Mouse (Mus musculus) lung, embryonic 15.5 days (tissue): ENCODE measurements around the gene Wnt11. TPM values are rescaled to one million over a fixed set of nuclear protein-coding genes. Genes with fewer than 3 reads are reported as not detected.

Source experiments
- ATAC-seq: fragments of 200-750 bp; cut with Nextera tagmentation; 2 replicates; pipeline ENCODE4 v1.8.0; 2017; ENCODE audit warnings: moderate number of reproducible peaks, borderline replicate concordance; ENCODE audit not compliant: low FRiP score, low TSS enrichment; ENCODE audit errors: extremely low read depth
- H3K27ac ChIP-seq: fragments of 300-500 bp; sonication (generic); 2 replicates; pipeline ENCODE4 v1.5.1; 2015; ENCODE audit warnings: moderate library complexity, mild to moderate bottlenecking, inconsistent platforms
- H3K27me3 ChIP-seq: fragments of 300-500 bp; sonication (generic); 2 replicates; pipeline ENCODE4 v1.6.1; 2015; ENCODE audit warnings: inconsistent platforms
- H3K36me3 ChIP-seq: fragments of 300-500 bp; sonication (generic); 2 replicates; pipeline ENCODE4 v1.6.1; 2015; ENCODE audit warnings: inconsistent platforms
- H3K4me1 ChIP-seq: fragments of 300-500 bp; sonication (generic); 2 replicates; pipeline ENCODE4 v1.6.1; 2015; ENCODE audit warnings: inconsistent platforms
- H3K4me2 ChIP-seq: fragments of 300-500 bp; sonication (generic); 2 replicates; pipeline ENCODE4 v1.6.1; 2015; ENCODE audit warnings: inconsistent platforms, mild to moderate bottlenecking, moderate library complexity
- H3K4me3 ChIP-seq: fragments of 300-500 bp; sonication (generic); 2 replicates; pipeline ENCODE4 v1.5.1; 2015; ENCODE audit warnings: mild to moderate bottlenecking, inconsistent platforms
- H3K9ac ChIP-seq: fragments of 300-500 bp; sonication (generic); 2 replicates; pipeline ENCODE4 v1.6.1; 2015; ENCODE audit warnings: inconsistent platforms
- H3K9me3 ChIP-seq: fragments of 300-500 bp; sonication (generic); 2 replicates; pipeline ENCODE4 v1.6.1; 2016; ENCODE audit warnings: inconsistent platforms
- WGBS: fragments of 180-500 bp; shearing (Covaris S2); methylation state at CpG from one replicate; pipeline ENCODE4 v1.1.7; 2015; 5-methylcytosine and 5-hydroxymethylcytosine counted together
- polyA plus RNA-seq: library from polyadenylated mRNA; unstranded; fragments of >200 nt; fragmentation: Nextera tagmentation; extraction: Ambion mirVana; gene quantifications from 2 replicates; pipeline ENCODE4 v1.2.1, GENCODE M21; 2015

The Wnt11 gene
- polyA plus RNA-seq, 1 experiment from 2014 or later, result 18.9 TPM

- ATAC-seq, result no peak
- H3K27ac ChIP-seq, result 0 out of 2 replicates have a peak overlapping the region, but pooled peaks have one; percentile 23
- peaks cover 76% of the 10 kb centered on the region for H3K27me3 ChIP-seq
- H3K36me3 ChIP-seq, result no peaks in the 10 kb centered on the region
- H3K4me1 ChIP-seq, result peaks cover 58% of the 10 kb centered on the region
- peak overlapping the region; percentile 99 for H3K4me2 ChIP-seq
- H3K9me3 ChIP-seq, result no peaks in the 10 kb centered on the region
- peak overlapping the region; percentile 72 for H3K9ac ChIP-seq
- under 1% methylated on average over 46 of the region's 46 CpGs for WGBS
- H3K4me3 ChIP-seq, result peak overlapping the region; percentile 64
These were observed 868 bp downstream of the Wnt11 start for GRCm38 (mm10) chr7:98835519-98836441.

- H3K9ac ChIP-seq, result peak overlapping the region; percentile 72
- ATAC-seq, result no peak
- peaks cover 72% of the 10 kb centered on the region for H3K27me3 ChIP-seq
- peak overlapping the region; percentile 99 for H3K4me2 ChIP-seq
- H3K4me3 ChIP-seq, result peak overlapping the region; percentile 64
- H3K9me3 ChIP-seq, result no peaks in the 10 kb centered on the region
- H3K27ac ChIP-seq, result no peak overlapping the region
- 3% methylated on average over 23 of the region's 23 CpGs for WGBS
- H3K4me1 ChIP-seq, result peaks cover 65% of the 10 kb centered on the region
- H3K36me3 ChIP-seq, result no peaks in the 10 kb centered on the region
These were observed 1.7 kb downstream of the Wnt11 start for GRCm38 (mm10) chr7:98836646-98837045.

DNA sequence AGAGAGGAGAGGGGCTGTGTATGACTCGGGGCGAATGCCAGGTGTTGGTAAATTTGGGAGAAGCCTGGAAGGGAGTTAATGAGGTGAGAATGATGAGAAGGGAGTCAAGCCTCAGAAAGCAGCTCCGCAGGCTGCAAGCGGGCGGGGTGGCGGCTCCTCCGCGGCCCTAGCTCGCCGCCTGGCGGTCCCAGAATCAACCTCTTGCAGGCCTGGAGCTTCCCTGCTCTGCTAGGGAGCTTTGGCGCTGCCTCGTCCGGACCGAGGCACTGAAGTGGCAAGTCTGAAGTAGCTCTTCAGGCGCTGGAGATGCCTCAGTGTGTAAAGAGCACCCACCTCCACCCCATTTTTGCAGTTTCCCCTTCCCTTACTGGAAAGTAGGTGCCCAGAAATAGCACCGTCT lies 3.0 kb downstream of the Wnt11 start:
- under 1% methylated on average over 17 of the region's 17 CpGs for WGBS
- peak overlapping the region; percentile 15; the same call in 1 of the 2 replicates for H3K9ac ChIP-seq
- no peaks in the 10 kb centered on the region for H3K9me3 ChIP-seq
- H3K27ac ChIP-seq, result peak overlapping the region; percentile 15; the same call in 1 of the 2 replicates
- H3K36me3 ChIP-seq, result no peaks in the 10 kb centered on the region
- peaks cover 60% of the 10 kb centered on the region for H3K27me3 ChIP-seq
- ATAC-seq, result peak; percentile 68; the same call in 1 of the 2 replicates
- peaks cover 72% of the 10 kb centered on the region for H3K4me1 ChIP-seq
- H3K4me2 ChIP-seq, result peak overlapping the region; percentile 99
- H3K4me3 ChIP-seq, result peak overlapping the region; percentile 64

DNA sequence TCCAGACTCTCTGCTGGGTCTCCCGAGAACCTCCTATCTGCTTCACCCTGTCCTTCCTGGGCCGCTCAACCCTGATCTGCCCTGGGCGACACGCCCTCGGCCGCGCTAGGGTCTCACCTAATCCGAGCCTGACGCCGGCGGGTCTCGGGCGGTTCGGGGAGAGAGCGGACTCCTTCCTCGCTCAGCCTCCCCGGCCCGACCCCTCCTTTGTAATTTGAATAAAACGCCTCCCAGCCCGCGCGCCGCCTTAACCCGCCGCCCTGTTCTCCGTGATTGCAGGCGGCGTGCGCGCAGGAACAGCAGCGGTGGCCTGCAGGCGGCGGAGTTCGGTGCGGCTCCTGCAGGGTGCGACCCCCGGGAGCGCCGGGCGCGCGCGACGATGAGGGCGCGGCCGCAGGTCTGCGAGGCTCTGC lies 3.8 kb downstream of the Wnt11 start:
- ATAC-seq, result peak; percentile 16
- no peak overlapping the region for H3K27ac ChIP-seq
- peaks cover 53% of the 10 kb centered on the region for H3K27me3 ChIP-seq
- peak overlapping the region; percentile 45 for H3K9ac ChIP-seq
- peaks cover 79% of the 10 kb centered on the region for H3K4me1 ChIP-seq
- under 1% methylated on average over 48 of the region's 48 CpGs for WGBS
- peak overlapping the region; percentile 99 for H3K4me2 ChIP-seq
- H3K9me3 ChIP-seq, result no peaks in the 10 kb centered on the region
- H3K4me3 ChIP-seq, result peak overlapping the region; percentile 64
- no peaks in the 10 kb centered on the region for H3K36me3 ChIP-seq

GRCm38 (mm10) chr7:98839312-98839711 lies 4.4 kb downstream of the Wnt11 start:
- Histone ChIP-seq H3K4me1 (peaks cover 81% of the 10 kb centered on the region), H3K4me3 (peak overlapping the region; percentile 64), H3K27ac (no peak overlapping the region), H3K36me3 (no peaks in the 10 kb centered on the region), H3K9me3 (no peaks in the 10 kb centered on the region), H3K4me2 (peak overlapping the region; percentile 99), H3K27me3 (peaks cover 48% of the 10 kb centered on the region), H3K9ac (peak overlapping the region; percentile 45)
- ATAC-seq, result no peak
- WGBS, result 11% methylated on average over 12 of the region's 12 CpGs

DNA sequence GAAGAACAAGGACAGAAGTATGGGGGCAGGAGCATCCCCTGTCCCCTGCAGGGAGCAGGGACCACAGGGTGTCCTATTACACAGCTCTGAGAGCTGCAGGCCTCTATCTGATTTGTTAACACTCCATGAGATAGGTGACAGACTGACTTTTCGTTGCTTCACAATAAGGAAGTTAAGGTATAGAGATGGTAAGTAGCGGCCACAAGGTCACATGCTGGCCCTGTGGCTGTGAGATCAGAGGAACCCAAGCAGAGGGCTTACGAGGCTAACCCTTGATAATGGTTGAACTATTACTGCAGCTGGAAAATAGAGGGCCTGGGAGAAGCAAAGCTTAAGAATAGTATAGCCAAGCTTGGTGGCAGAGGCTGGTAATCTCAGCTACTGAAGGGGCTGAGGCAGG lies 5.9 kb downstream of the Wnt11 start:
- Histone ChIP-seq H3K4me3 (no peak overlapping the region), H3K27me3 (peaks cover 33% of the 10 kb centered on the region; the same call in 1 of the 2 replicates), H3K36me3 (no peaks in the 10 kb centered on the region), H3K9me3 (no peaks in the 10 kb centered on the region), H3K27ac (no peak overlapping the region), H3K9ac (no peak overlapping the region), H3K4me1 (peaks cover 70% of the 10 kb centered on the region), H3K4me2 (no peak overlapping the region)
- ATAC-seq, result no peak
- 67% methylated on average over 3 of the region's 3 CpGs for WGBS

- H3K4me3 ChIP-seq, result no peak overlapping the region
- peaks cover 24% of the 10 kb centered on the region; the same call in 1 of the 2 replicates for H3K27me3 ChIP-seq
- H3K4me2 ChIP-seq, result no peak overlapping the region
- WGBS, result 36% methylated on average over 3 of the region's 3 CpGs
- ATAC-seq, result no peak
- no peaks in the 10 kb centered on the region for H3K9me3 ChIP-seq
- no peak overlapping the region for H3K27ac ChIP-seq
- no peak overlapping the region for H3K9ac ChIP-seq
- no peaks in the 10 kb centered on the region; the same call in 1 of the 2 replicates for H3K36me3 ChIP-seq
- peaks cover 60% of the 10 kb centered on the region for H3K4me1 ChIP-seq
These were observed 6.9 kb downstream of the Wnt11 start for GRCm38 (mm10) chr7:98841802-98842201.

GRCm38 (mm10) chr7:98842997-98843396 lies 8.1 kb downstream of the Wnt11 start:
- ATAC-seq, result no peak
- Histone ChIP-seq H3K36me3 (peaks cover 10% of the 10 kb centered on the region), H3K27me3 (peaks cover 17% of the 10 kb centered on the region; the same call in 1 of the 2 replicates), H3K9ac (no peak overlapping the region), H3K4me2 (no peak overlapping the region), H3K4me1 (peaks cover 50% of the 10 kb centered on the region), H3K27ac (no peak overlapping the region), H3K4me3 (no peak overlapping the region), H3K9me3 (no peaks in the 10 kb centered on the region)
- 88% methylated on average over 3 of the region's 3 CpGs for WGBS

DNA sequence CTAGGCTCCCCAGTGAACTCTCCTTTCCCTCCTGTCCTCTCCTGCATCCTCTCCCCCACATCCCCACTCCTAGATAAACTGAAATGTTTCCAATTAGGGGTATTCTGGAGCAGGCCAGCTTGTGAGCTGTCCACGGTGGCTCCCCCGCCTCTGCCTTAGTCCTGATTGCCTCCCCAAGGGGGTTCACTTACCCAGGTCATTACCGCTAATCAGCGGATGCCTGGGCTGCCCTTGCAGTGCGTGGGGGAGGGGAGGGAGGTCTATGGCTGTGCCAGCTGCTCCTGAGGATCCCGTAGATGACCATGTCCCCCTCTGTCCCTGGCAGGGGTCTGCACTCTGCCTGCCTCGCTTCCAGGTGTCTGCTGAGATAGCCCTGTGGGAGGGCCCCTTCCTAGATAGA lies 8.7 kb downstream of the Wnt11 start:
- Histone ChIP-seq H3K4me2 (no peak overlapping the region), H3K4me3 (no peak overlapping the region), H3K9me3 (no peaks in the 10 kb centered on the region), H3K27me3 (peaks cover 17% of the 10 kb centered on the region; the same call in 1 of the 2 replicates), H3K36me3 (peaks cover 10% of the 10 kb centered on the region), H3K9ac (no peak overlapping the region), H3K27ac (no peak overlapping the region), H3K4me1 (peaks cover 48% of the 10 kb centered on the region)
- 50% methylated on average over 7 of the region's 7 CpGs for WGBS
- ATAC-seq, result no peak

GRCm38 (mm10) chr7:98848899-98849640 lies 14.2 kb downstream of the Wnt11 start:
- Histone ChIP-seq H3K4me3 (no peak overlapping the region), H3K4me1 (peaks cover 32% of the 10 kb centered on the region), H3K9ac (no peak overlapping the region), H3K36me3 (peaks cover 29% of the 10 kb centered on the region), H3K4me2 (no peak overlapping the region), H3K27ac (peak overlapping the region; percentile 53; the same call in 1 of the 2 replicates), H3K27me3 (no peaks in the 10 kb centered on the region), H3K9me3 (no peaks in the 10 kb centered on the region)
- 0 out of 2 replicates have a peak, but pooled peaks have one; percentile 3 for ATAC-seq
- 64% methylated on average over 8 of the region's 8 CpGs for WGBS

GRCm38 (mm10) chr7:98850388-98850787 lies 15.5 kb downstream of the Wnt11 start:
- no peaks in the 10 kb centered on the region for H3K27me3 ChIP-seq
- no peak overlapping the region for H3K27ac ChIP-seq
- WGBS, result 84% methylated on average over 5 of the region's 5 CpGs
- H3K9ac ChIP-seq, result no peak overlapping the region
- ATAC-seq, result no peak
- H3K4me1 ChIP-seq, result peaks cover 32% of the 10 kb centered on the region
- H3K4me3 ChIP-seq, result no peak overlapping the region
- H3K4me2 ChIP-seq, result no peak overlapping the region
- H3K9me3 ChIP-seq, result no peaks in the 10 kb centered on the region
- H3K36me3 ChIP-seq, result peaks cover 33% of the 10 kb centered on the region
